Mouse (Mus musculus) kidney, postnatal 14 days (tissue): ENCODE results near the gene Gtpbp4.
"Not testable (repeated sequence)": the region's sequence is repeated elsewhere in the genome, so short reads cannot be mapped to it uniquely, and the experiment has no call there.

Experiments
- DNase-seq: peaks from one replicate; pipeline ENCODE4 v3.0.0; 2022; ENCODE audit warnings: mixed read lengths

The Gtpbp4 gene

GRCm38 (mm10) chr13:8967742-8968141 is 28.1 kb downstream of the Gtpbp4 start:
- no peak for DNase-seq

GRCm38 (mm10) chr13:8965224-8965623 is 30.7 kb downstream of the Gtpbp4 start:
- no peak for DNase-seq

- DNase-seq = not testable (repeated sequence)
These were observed 33.6 kb downstream of the Gtpbp4 start for GRCm38 (mm10) chr13:8962266-8962665.

- not testable (repeated sequence) for DNase-seq
These were observed 34.6 kb downstream of the Gtpbp4 start for GRCm38 (mm10) chr13:8961128-8961888.

GRCm38 (mm10) chr13:8959554-8959953 is 36.3 kb downstream of the Gtpbp4 start:
- DNase-seq = not testable (repeated sequence)

- not testable (repeated sequence) for DNase-seq
These were observed 36.8 kb downstream of the Gtpbp4 start for GRCm38 (mm10) chr13:8959058-8959457.

- DNase-seq = not testable (repeated sequence)
These were observed 39.0 kb downstream of the Gtpbp4 start for GRCm38 (mm10) chr13:8956873-8957272.

- DNase-seq = not testable (repeated sequence)
These were observed 40.8 kb downstream of the Gtpbp4 start for GRCm38 (mm10) chr13:8955127-8955526.

- DNase-seq = not testable (repeated sequence)
These were observed 43.3 kb downstream of the Gtpbp4 start, which contains the start of gene Idi2 for GRCm38 (mm10) chr13:8952563-8952962. Gene Idi2 (plus strand): TSS chr13:8952863.

GRCm38 (mm10) chr13:8948131-8948530 is 47.8 kb downstream of the Gtpbp4 start, which contains the start of gene Gm9745:
Gene Gm9745 (minus strand): TSS chr13:8948231.
- not testable (repeated sequence) for DNase-seq

GRCm38 (mm10) chr13:8943828-8944227 is 52.1 kb downstream of the Gtpbp4 start:
- DNase-seq = not testable (repeated sequence)

GRCm38 (mm10) chr13:8941701-8942100 is 54.2 kb downstream of the Gtpbp4 start:
- not testable (repeated sequence) for DNase-seq

- not testable (repeated sequence) for DNase-seq
These were observed 54.8 kb downstream of the Gtpbp4 start for GRCm38 (mm10) chr13:8941110-8941509.

- not testable (repeated sequence) for DNase-seq
These were observed 58.2 kb downstream of the Gtpbp4 start for GRCm38 (mm10) chr13:8937611-8938140.

- DNase-seq = no peak
These were observed 62.4 kb downstream of the Gtpbp4 start for GRCm38 (mm10) chr13:8933499-8933898.
